Mouse (Mus musculus) brain, embryonic 14.5 days (tissue): Measurements from ENCODE around the gene Adgrb2.

Source experiments
- CTCF ChIP-seq: fragments of 200-500 bp; IDR thresholded peaks from 2 replicates; pipeline ENCODE4 v1.5.1; 2012; ENCODE audit warnings: inconsistent platforms, mild to moderate bottlenecking, moderate library complexity, borderline replicate concordance; ENCODE audit not compliant: insufficient read depth, insufficient read length; ENCODE audit errors: extremely low read depth
- POLR2A ChIP-seq: fragments of 200-500 bp; IDR thresholded peaks from 2 replicates; pipeline ENCODE4 v1.6.1; 2012; ENCODE audit warnings: mild to moderate bottlenecking, inconsistent platforms, borderline replicate concordance; ENCODE audit not compliant: poor library complexity, insufficient read depth, insufficient read length, severe bottlenecking; ENCODE audit errors: extremely low read depth

- TF ChIP-seq CTCF: no peak
- no peak for TF ChIP-seq POLR2A
Measured at GRCm38 (mm10) chr4:130023511-130024231, 39.0 kb downstream of the Adgrb2 start.
